Mouse (Mus musculus) mouse trophoblast stem cell (cell line): Measurements from ENCODE around the gene Serf1.
"Not testable (repeated sequence)": the region's sequence is repeated elsewhere in the genome, so short reads cannot be mapped to it uniquely, and the experiment has no call there.

Experiments used
- in situ Hi-C, 2 experiments: fragments of 300-500 bp; cut with MseI, MboI; formaldehyde crosslinking; loops; 2 replicates in 1 of 2; 3 replicates in 1 of 2; pipeline ENCODE4 v1.15.1; 2025

The Serf1 gene

DNA sequence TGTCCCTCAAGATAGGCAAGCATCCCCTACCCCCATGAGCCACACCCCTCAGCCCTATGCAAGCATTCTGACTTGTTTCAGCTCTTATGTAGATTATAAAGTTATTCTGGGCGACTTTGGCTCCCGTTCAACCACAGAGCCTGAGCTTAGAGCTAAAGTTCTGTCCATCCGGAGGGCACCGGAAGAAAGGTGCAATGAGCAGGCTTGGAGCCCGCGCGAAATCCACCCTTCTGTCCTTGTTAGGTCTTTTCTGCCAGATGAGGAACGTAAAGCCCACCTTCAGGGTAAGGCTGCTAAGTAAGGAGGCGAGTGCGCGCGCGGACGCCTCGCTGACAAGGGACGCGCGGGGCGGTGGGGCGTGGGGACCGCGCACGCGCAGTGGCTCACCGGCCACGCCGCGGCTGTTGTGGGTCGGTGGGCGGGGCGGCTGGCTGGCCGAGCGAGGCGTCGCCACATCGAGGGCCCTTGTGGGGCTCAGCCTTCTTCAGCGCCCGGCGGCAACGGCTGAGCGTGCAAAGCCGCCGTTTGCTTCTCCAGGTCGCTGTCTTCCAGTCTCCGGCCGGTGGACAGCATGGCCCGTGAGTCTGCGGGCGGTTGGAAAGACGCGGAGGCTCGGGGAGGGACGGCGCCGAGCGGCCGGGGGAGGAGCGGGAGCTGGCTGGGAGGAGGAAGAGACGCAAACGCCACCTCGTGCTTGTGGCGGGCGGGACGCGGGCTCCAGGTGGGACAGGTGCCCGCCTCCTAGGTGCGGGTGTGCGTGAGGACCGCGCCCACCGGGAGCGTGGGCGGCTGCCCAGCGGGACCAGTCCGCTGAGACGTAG, at the start of gene Serf1:
Gene Serf1 (plus strand): TSS at position 361 of the 821 bp plus-strand sequence.
- in situ Hi-C loops = no loop called here

DNA sequence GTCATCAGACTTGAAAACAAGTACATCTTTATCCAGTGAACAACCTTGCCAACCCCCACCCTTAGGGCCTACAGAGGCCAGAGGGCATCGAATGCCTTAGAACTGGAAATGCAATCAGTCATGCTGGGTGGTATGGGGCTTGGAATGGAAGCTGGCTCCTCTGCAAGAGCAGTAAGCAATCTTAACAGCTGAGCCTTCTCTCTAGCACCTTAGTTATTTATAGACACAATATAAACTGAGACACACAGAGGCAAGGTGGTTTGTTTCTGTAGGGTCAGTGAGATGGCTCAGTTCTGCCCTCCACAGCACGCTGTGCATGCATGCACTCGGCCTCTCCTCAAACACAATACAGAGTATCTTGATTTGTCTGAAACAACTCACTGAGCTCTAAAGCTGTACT, 43.9 kb upstream of the Serf1 start:
- in situ Hi-C loops = no loop called here

DNA sequence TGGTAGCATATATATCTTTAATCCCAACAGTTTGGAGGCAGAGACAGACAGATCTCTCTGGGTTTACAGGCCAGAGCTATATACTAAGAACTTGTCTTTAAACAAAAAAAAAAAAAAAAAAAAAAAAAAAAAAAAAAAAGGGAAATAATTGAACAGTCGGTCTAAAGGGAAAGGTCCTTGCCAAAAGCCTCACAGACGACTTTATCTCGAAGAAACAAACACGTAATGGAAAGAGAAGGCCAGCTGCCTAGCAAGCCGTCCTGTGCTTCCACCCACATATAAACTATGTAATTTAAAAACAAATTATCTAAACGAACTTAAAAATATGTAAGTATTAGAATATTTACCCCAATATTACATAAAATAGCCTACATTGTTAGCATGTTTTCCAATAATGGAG, 40.0 kb upstream of the Serf1 start:
- in situ Hi-C loops = no loop called here

DNA sequence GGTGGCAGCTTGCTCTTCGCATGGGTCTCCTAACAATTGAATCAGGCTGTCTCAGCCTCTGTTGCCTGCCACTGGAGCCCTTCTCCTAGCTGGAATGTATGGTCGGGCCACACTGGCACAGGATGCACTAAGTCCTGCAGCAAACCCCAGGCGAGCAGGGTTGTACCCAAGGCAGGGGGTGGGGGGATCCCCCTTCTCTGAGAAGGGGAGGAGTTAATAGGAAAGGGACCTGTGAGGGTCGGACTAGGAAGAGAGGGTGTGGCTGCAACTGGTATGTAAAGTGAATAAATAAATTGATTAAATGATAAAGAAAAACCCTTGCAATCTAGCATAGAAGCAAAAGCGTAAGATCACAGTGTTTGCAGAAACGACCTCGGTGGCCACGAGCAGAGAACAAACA, 36.3 kb upstream of the Serf1 start:
- in situ Hi-C loops = no loop called here

DNA sequence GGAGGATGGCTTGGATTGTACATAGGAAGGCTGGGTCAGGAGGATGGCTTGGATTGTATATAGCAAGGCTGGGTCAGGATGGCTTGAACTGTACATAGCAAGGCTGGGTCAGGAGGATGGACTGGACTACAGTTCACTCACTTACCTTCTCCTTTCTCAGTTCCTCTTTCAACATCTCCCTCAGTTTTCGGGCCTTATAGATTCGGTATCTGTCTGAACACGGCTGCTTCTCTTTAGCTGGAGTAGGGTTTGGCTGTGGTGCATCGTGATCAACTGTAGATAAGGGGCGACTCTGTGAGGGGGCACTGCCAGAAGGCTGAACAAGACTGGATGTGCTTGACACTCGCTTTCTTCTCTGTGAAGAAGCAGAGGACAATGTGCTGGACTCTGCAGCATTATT, 9.0 kb upstream of the Serf1 start:
- in situ Hi-C loops = no loop called here

DNA sequence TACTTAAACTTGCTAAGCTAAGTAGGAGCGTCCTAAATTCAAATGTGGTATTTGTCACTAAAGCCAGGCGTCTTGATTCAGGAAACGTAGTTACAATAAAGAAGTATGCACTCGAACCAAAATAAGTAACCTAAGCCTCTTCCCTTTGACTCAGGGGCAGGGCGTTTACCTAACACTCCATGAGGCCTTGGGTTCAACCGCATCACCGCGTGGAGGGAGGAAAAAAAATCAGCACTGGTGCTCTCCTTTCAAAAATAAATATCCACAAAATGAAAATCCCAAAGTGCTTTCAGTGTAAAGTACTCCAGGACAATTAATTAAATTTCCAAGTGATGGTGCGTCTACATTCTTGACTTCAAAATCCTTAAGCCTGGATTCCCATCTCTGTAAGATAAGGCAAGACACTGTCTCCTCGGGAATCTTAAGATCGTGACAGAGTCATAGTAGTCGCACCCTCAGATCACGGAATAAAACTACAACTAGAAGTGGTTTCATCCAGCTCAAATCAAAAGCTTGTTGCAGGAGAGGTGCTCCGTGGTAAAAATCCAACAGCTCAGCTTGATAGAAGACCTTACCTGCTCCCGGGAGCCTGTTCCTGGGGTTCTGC, 4.7 kb upstream of the Serf1 start:
- in situ Hi-C loops = no loop called here

DNA sequence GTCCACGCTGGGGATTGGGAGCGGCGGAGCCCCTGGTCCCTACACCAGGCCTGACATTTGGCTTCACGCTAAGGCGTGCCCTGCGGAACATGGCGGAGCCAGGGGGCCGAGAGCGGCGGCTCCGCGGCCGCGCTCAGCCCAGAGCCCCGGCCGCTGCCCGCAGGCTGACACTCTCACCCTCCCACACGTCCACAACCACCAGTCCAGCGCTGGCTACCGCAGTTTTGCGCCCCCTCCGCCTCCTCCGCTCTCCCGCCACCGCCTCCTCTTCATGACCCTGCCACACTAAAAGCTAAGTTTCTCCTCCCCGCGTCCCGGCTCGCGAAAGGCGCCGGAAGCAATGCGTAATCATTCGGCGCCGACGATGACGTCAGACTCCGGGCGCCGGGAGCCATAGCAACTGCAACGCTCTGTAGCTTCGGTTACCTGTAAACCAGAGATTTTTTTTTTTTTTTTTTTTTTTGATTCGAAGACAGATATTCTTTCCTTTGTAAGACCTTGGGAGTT, 4.0 kb upstream of the Serf1 start, which contains the start of gene Bdp1:
Gene Bdp1 (minus strand): TSS at position 323 of the 507 bp plus-strand sequence.
- in situ Hi-C loops = no loop called here

DNA sequence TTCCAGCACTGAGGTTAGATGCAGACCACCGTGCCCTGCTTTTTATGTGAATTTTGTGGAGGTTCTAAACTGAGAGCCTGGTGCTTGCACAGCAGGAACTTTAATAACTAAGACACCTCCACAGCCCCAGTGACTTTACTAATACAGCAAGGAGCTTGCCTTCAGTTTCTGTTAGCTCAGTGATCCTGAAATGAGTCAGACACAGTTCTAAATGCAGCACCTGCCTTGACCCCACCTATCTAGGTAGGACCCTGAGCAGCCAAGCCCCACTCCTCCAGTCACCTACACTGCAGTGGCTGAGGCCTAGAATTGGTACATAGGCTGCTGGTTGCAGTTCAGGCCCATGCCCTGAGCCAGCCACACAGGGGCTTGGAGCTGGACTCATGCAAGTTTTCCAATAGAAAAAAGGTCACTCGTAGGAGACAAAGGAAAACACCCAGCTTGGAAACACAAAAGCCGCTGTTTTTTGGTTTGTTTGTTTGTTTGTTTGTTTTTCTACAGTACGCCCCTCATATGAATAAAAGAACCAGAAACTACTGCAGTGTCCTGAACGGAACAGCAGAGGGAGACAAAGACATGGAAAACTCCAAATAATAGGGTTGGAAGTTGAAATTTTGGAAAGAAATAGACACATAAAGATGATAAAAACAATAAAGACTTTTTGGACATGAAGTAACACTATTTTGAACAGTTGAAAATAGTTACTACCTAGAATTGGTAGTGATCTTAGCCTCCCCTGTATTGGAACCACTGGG, 4.6 kb downstream of the Serf1 start:
- in situ Hi-C loops = loop anchor here in 1 of 2 experiments (10.0 kb wide), 1 partner anchor 282 kb away; no protein-coding TSS in a partner anchor

DNA sequence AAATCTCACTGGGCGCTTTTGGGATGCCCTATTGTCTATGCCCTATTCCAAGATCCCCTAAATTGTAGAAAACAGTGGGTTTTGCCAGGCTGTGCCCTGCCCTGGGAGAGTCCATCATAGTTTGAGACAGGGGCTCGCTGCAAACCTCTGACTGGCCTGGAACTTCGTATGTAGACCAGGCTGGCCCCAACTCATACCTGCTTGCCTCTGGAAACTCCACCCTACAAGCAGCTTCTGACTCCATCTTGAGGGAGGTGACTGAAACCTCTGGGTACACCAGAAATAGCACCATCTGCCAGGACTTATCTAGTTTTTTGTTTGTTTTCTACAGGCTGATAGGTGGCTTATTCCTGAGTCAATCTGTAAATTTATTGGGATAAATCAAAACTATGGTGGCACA, 16.2 kb downstream of the Serf1 start:
- in situ Hi-C loops = no loop called here

DNA sequence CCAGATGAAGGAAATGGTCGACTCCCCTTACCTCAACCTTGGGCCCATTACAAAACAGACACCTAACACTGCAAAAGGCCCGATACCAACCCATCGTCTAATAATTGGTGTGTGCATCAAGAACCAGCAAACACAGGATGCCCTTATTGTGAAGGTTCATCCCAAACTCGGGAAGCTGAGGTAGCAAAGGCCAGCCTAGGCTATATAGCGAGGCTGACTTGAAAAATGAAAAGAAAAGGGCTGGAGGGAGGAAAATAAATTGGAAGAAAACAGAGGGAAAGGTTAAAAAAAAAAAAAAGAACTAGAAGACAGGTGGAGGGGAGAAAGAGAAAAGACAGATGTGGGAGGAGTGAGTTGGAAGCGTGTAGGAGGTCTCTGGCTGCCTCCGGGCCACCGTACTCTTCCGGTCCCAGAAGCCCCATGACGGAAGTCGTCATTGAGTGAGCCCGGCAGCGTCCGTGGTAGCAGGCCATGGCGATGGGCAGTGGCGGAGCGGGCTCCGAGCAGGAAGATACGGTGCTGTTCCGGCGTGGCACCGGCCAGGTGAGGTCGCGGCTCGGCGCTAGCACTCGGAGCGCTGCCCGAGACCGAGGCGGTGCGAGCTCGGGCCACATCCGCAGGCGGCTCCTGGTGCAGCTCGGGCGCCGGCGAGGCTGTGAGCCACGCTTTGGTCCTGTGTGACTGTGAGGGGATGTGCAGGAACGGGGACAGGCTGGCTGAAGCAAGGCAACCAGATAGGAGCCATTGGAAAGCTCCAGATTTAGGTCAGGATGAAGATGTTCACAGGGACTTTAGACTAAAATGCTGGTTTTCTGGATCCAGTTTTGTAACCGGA, 16.8 kb downstream of the Serf1 start, which contains the start of gene Smn1:
Gene Smn1 (plus strand): TSS at position 430 of the 835 bp plus-strand sequence.
- in situ Hi-C loops = no loop called here

DNA sequence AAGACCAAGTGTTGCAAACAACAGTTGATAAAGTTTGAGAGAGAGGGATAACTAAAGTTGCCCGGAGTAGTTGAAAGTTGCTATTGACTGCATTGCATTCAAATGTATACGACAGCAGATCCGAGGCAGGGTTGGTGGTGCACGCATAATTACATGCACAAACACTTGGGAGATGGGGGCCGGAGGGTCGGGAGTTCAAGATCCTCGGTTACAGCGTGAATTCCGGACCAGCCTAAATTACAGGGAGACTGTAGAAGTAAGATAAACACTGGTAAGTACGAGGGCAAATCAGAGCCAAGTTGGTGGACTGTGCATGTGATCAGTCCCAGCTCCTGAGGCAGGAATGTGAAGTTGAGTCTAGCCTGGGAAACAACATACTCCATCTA, 17.4 kb downstream of the Serf1 start:
- in situ Hi-C loops = no loop called here

DNA sequence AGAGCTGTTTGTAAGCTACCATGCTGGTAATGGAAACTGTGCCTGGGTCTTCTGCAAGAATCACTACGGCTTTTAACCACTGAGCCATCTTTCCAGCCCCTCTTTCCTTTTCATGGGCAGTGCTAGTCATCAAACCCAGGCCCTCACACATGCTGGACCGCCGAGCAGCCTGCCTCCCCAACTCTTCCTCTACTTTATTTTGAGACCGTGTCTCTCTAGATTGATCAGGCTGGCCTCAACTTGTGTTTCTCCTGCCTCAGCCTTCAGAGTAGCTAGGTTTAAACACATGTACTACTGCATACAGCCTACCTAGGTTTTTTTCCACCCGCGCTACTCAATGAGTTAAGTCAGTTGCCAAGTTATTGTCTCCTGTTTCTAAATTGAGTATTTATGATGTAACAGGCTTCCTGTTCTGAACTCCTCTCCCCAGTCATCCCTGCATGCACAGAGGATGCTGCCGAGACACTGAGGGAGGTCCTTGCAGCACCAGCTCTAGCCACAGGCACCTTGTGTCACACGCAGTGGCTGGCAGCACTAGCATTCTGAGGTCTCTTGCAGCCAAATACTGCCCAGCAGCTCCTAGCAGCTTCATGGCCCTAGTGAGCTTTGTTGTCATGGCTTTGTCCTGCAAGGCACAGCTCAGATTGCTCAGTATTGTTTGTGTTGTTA, 34.0 kb downstream of the Serf1 start:
- in situ Hi-C loops = no loop called here

DNA sequence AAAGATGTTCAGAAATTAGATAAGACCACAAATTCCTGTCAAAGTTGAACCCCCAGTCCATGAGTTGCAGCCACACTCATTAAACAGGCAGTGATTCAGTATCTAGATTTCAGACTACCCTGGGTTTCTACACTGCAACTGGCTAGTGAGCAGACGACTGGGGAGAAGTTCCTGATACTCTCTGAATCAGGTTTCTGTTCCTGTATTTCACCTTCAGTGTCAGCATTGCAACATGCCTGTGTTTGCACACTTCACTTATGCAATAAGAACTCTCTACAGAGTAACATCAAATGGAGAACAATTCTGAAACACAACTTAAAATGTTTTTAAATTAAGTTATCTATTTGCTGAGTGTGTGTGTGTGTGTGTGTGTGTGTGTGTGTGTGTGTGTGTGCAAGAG, 44.8 kb downstream of the Serf1 start:
- in situ Hi-C loops = no loop called here

DNA sequence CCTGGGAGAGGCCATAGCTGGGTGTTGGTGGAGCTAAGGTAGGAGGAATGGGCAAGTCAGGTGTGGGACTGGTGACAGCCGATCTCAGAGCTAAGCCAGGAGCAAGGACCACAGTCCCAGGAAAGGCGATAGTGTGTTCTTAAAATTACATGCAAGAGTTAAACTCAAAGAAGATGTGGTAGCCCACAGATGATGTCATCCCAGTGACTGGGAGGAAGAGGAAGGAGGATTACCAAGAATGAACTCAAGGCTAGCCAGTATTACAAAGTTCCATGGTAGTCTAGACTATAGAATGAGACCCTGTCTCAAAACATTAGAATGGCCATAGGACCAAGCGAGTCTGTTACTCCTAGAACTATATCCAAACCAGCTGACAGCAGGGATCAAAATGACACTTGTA, 48.8 kb downstream of the Serf1 start:
- in situ Hi-C loops = no loop called here

DNA sequence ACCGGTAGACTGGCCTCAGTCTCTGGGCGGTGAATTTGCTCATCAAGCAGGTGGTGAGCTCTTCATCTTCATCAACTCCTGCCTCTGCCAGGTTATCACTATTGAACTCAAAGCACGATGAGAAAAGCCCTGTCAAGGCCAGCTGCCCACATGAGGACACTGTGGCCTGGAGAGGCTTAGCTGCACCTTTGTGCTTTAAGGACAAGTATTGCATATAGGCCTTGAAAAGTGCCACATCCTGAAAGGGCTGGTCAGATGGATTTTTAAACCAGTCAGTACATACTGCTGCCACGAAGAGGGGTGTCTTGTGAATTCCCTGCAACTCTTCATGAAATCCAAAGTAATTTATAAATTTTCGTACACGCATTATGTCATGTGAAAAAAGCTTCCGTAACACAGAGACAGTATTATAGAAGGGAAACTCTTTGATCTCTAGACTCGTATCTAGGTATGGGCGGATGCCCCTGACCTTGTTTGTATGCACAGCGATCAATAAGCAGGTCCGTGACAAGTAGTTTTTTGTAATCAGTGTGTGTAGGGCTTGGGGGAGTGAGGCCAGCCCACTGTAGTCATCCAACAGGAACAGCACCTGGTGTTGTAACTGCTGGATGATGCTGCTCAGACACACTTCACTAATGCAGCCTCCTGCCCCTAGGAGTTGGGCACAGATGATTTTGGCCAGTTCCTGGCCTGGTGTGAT, 53.5 kb downstream of the Serf1 start:
- in situ Hi-C loops = not testable (repeated sequence)

DNA sequence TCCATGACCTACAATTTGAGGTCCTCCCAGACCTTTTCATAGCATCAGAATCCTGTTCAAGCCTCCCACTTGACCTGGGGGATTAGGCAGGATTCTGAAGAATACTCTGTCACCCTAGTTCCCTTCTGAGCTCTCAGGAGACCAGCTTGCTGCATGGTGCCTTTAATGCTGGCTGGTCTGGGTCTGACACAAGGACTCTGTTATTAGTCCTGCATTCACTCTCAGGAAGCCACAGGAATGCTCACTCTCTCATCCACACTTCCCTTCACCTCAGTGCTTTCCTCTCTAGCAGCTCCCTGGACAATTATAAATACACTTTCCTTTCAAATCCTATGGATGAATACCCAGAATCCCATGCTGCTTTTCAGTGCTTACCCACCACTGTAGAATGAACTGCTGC, 54.7 kb downstream of the Serf1 start:
- in situ Hi-C loops = not testable (repeated sequence)
